Mouse (Mus musculus): ENCODE measurements around the gene Ptgir. TPM values are rescaled to one million over a fixed set of nuclear protein-coding genes. Genes with fewer than 3 reads are reported as not detected.

Ptgir gene
- polyA plus RNA-seq, 1 experiment from 2014 or later: 0.13 TPM

- 51% methylated on average over 10 of the region's 10 CpGs for WGBS
- no peak for ATAC-seq (ENCODE audit: low FRiP score, low read depth)
- no peak overlapping the region for H3K27ac ChIP-seq (replicated peaks)
Measured at GRCm38 (mm10) chr7:16909909-16910308, 3.6 kb downstream of the Ptgir start.

GRCm38 (mm10) chr7:16911904-16912303 lies 5.6 kb downstream of the Ptgir start:
- no peaks in the 10 kb centered on the region for H3K27me3 ChIP-seq
- no peak for ATAC-seq (ENCODE audit: low FRiP score, low read depth)
- no peaks in the 10 kb centered on the region for H3K4me1 ChIP-seq (replicated peaks)
- WGBS: 90% methylated on average over 3 of the region's 3 CpGs
- no peaks in the 10 kb centered on the region for H3K9me3 ChIP-seq
- no peak overlapping the region for H3K4me2 ChIP-seq
- H3K4me3 ChIP-seq: no peak overlapping the region
- peaks cover 26% of the 10 kb centered on the region for H3K36me3 ChIP-seq
- H3K9ac ChIP-seq: no peak overlapping the region
- no peak overlapping the region for H3K27ac ChIP-seq (replicated peaks)

More at GRCm38 (mm10) chr7:16909909-16910308, 3.6 kb downstream of the Ptgir start:
- H3K36me3 ChIP-seq: peaks cover 8% of the 10 kb centered on the region
- no peak overlapping the region for H3K4me2 ChIP-seq
- no peaks in the 10 kb centered on the region for H3K9me3 ChIP-seq
- no peaks in the 10 kb centered on the region for H3K27me3 ChIP-seq
- H3K4me1 ChIP-seq (replicated peaks): peaks cover 5% of the 10 kb centered on the region; the same call in 1 of the 2 replicates
- H3K9ac ChIP-seq: no peak overlapping the region
- H3K4me3 ChIP-seq: no peak overlapping the region

- Histone ChIP-seq H3K9me3 (no peaks in the 10 kb centered on the region), H3K9ac (no peak overlapping the region), H3K27ac (replicated peaks) (no peak overlapping the region), H3K4me1 (replicated peaks) (0 out of 2 replicates have a peak, but pooled peaks cover 4% of the 10 kb centered on the region), H3K4me3 (no peak overlapping the region), H3K4me2 (no peak overlapping the region), H3K36me3 (peaks cover 31% of the 10 kb centered on the region), H3K27me3 (no peaks in the 10 kb centered on the region)
- no peak for ATAC-seq (ENCODE audit: low FRiP score, low read depth)
- WGBS: 51% methylated on average over 6 of the region's 6 CpGs
Measured at GRCm38 (mm10) chr7:16912360-16912759, 6.1 kb downstream of the Ptgir start.

- Histone ChIP-seq H3K36me3 (peaks cover 47% of the 10 kb centered on the region), H3K9ac (no peak overlapping the region), H3K27me3 (no peaks in the 10 kb centered on the region), H3K4me1 (replicated peaks) (peaks cover 19% of the 10 kb centered on the region), H3K4me2 (no peak overlapping the region), H3K27ac (replicated peaks) (0 out of 2 replicates have a peak overlapping the region, but pooled peaks have one; percentile 19), H3K9me3 (no peaks in the 10 kb centered on the region), H3K4me3 (no peak overlapping the region)
- WGBS: 33% methylated on average over 10 of the region's 10 CpGs
- peak; percentile 52 for ATAC-seq (ENCODE audit: low FRiP score, low read depth)
Measured at GRCm38 (mm10) chr7:16913806-16914452, 7.6 kb downstream of the Ptgir start.

GRCm38 (mm10) chr7:16914453-16915343 lies 8.4 kb downstream of the Ptgir start:
- H3K27me3 ChIP-seq: no peaks in the 10 kb centered on the region
- H3K4me1 ChIP-seq (replicated peaks): peaks cover 27% of the 10 kb centered on the region
- H3K36me3 ChIP-seq: peaks cover 48% of the 10 kb centered on the region
- H3K4me2 ChIP-seq: no peak overlapping the region
- no peak overlapping the region for H3K9ac ChIP-seq
- H3K27ac ChIP-seq (replicated peaks): 0 out of 2 replicates have a peak overlapping the region, but pooled peaks have one; percentile 6
- H3K4me3 ChIP-seq: no peak overlapping the region
- H3K9me3 ChIP-seq: no peaks in the 10 kb centered on the region
- ATAC-seq (ENCODE audit: low FRiP score, low read depth): no peak
- 84% methylated on average over 18 of the region's 18 CpGs for WGBS

- Histone ChIP-seq H3K36me3 (peaks cover 48% of the 10 kb centered on the region), H3K27ac (replicated peaks) (no peak overlapping the region), H3K9me3 (no peaks in the 10 kb centered on the region), H3K4me2 (no peak overlapping the region), H3K4me3 (no peak overlapping the region), H3K9ac (no peak overlapping the region), H3K4me1 (replicated peaks) (peaks cover 37% of the 10 kb centered on the region), H3K27me3 (no peaks in the 10 kb centered on the region)
- no peak for ATAC-seq (ENCODE audit: low FRiP score, low read depth)
- 90% methylated on average over 32 of the region's 32 CpGs for WGBS
Measured at GRCm38 (mm10) chr7:16915461-16916340, 9.4 kb downstream of the Ptgir start.

- Histone ChIP-seq H3K36me3 (peaks cover 48% of the 10 kb centered on the region), H3K4me1 (replicated peaks) (peaks cover 46% of the 10 kb centered on the region), H3K27ac (replicated peaks) (no peak overlapping the region), H3K9me3 (no peaks in the 10 kb centered on the region), H3K4me2 (no peak overlapping the region), H3K27me3 (no peaks in the 10 kb centered on the region), H3K4me3 (no peak overlapping the region), H3K9ac (no peak overlapping the region)
- no peak for ATAC-seq (ENCODE audit: low FRiP score, low read depth)
- 79% methylated on average over 29 of the region's 30 CpGs for WGBS
Measured at GRCm38 (mm10) chr7:16916342-16917265, 10.3 kb downstream of the Ptgir start.

GRCm38 (mm10) chr7:16917447-16917846 lies 11.2 kb downstream of the Ptgir start:
- no peak overlapping the region for H3K4me2 ChIP-seq
- no peak overlapping the region for H3K27ac ChIP-seq (replicated peaks)
- H3K4me1 ChIP-seq (replicated peaks): peaks cover 55% of the 10 kb centered on the region
- peaks cover 48% of the 10 kb centered on the region for H3K36me3 ChIP-seq
- H3K4me3 ChIP-seq: no peak overlapping the region
- no peak overlapping the region for H3K9ac ChIP-seq
- 59% methylated on average over 11 of the region's 11 CpGs for WGBS
- no peak for ATAC-seq (ENCODE audit: low FRiP score, low read depth)
- H3K27me3 ChIP-seq: no peaks in the 10 kb centered on the region
- no peaks in the 10 kb centered on the region for H3K9me3 ChIP-seq

- peaks cover 57% of the 10 kb centered on the region for H3K4me1 ChIP-seq (replicated peaks)
- H3K36me3 ChIP-seq: peaks cover 48% of the 10 kb centered on the region
- no peak for ATAC-seq (ENCODE audit: low FRiP score, low read depth)
Measured at GRCm38 (mm10) chr7:16918014-16918413, 11.7 kb downstream of the Ptgir start.

GRCm38 (mm10) chr7:16918670-16919069 lies 12.4 kb downstream of the Ptgir start:
- Histone ChIP-seq H3K27ac (replicated peaks) (0 out of 2 replicates have a peak overlapping the region, but pooled peaks have one; percentile 22), H3K36me3 (peaks cover 48% of the 10 kb centered on the region), H3K9ac (no peak overlapping the region)

More at GRCm38 (mm10) chr7:16918014-16918413, 11.7 kb downstream of the Ptgir start:
- no peak overlapping the region for H3K9ac ChIP-seq
- H3K4me2 ChIP-seq: no peak overlapping the region
- H3K27ac ChIP-seq (replicated peaks): peak overlapping the region; percentile 22; the same call in 1 of the 2 replicates
- H3K9me3 ChIP-seq: no peaks in the 10 kb centered on the region
- H3K4me3 ChIP-seq: no peak overlapping the region
- WGBS: 47% methylated on average over 9 of the region's 9 CpGs
- H3K27me3 ChIP-seq: no peaks in the 10 kb centered on the region

More at GRCm38 (mm10) chr7:16918670-16919069, 12.4 kb downstream of the Ptgir start:
- no peaks in the 10 kb centered on the region for H3K9me3 ChIP-seq
- no peaks in the 10 kb centered on the region for H3K27me3 ChIP-seq
- 76% methylated on average over 3 of the region's 3 CpGs for WGBS
- H3K4me3 ChIP-seq: no peak overlapping the region
- peaks cover 57% of the 10 kb centered on the region for H3K4me1 ChIP-seq (replicated peaks)
- no peak overlapping the region for H3K4me2 ChIP-seq
- ATAC-seq (ENCODE audit: low FRiP score, low read depth): no peak

Data from hindbrain, embryonic 15.5 days (tissue).